Mouse (Mus musculus) MEL (cell line): ENCODE measurements at regions not wholly inside any gene's neighbourhood (a gene's known extent, or its start where the extent isn't known, plus 50 kb on each side); places are given as distances from the start of the nearest gene placed in this dataset.

Source experiments
- DNase-seq: peaks from one replicate; pipeline ENCODE4 v3.0.0; 2011; ENCODE audit warnings: low read depth, low spot score
- H3K27ac ChIP-seq: 2 replicates; pipeline ENCODE4 v1.5.1; 2012; ENCODE audit warnings: low read depth, mild to moderate bottlenecking, control low read depth, low read length, moderate library complexity; ENCODE audit not compliant: control insufficient read depth
- H3K27me3 ChIP-seq, 2 experiments: fragments of 150-350 bp in 1 of 2; sonication (generic) in 1 of 2; 2 replicates each; pipeline ENCODE4 v1.6.1; 2012; ENCODE audit warnings: low read length in 2 of 2, mild to moderate bottlenecking in 2 of 2, improper control_type of control experiment in 1 of 2, moderate library complexity in 1 of 2; ENCODE audit not compliant: insufficient read depth in 2 of 2, control insufficient read depth in 1 of 2
- H3K36me3 ChIP-seq, 2 experiments: 2 replicates each; pipeline ENCODE4 v1.6.1; 2012 to 2014; ENCODE audit warnings: low read length in 2 of 2, improper control_type of control experiment in 1 of 2, inconsistent platforms in 1 of 2, mild to moderate bottlenecking in 1 of 2; ENCODE audit not compliant: insufficient read depth in 2 of 2, control insufficient read depth in 1 of 2
- H3K4me1 ChIP-seq, 2 experiments: fragments of 150-350 bp in 1 of 2; sonication (generic) in 1 of 2; 2 replicates each; pipeline ENCODE4 v1.6.1; 2012; ENCODE audit warnings: low read length in 2 of 2, improper control_type of control experiment in 1 of 2, mild to moderate bottlenecking in 1 of 2; ENCODE audit not compliant: insufficient read depth in 2 of 2, control insufficient read depth in 1 of 2
- H3K4me3 ChIP-seq, 2 experiments: fragments of 150-350 bp in 1 of 2; sonication (generic) in 1 of 2; 2 replicates each; pipeline ENCODE4 v1.5.1; 2012; ENCODE audit warnings: low read depth in 2 of 2, low read length in 2 of 2, mild to moderate bottlenecking in 2 of 2, moderate library complexity in 2 of 2, control low read depth in 1 of 2, improper control_type of control experiment in 1 of 2; ENCODE audit not compliant: control insufficient read depth in 1 of 2, insufficient read depth in 1 of 2
- H3K79me2 ChIP-seq: 2 replicates; pipeline ENCODE4 v1.6.1; 2012; ENCODE audit warnings: mild to moderate bottlenecking, low read length, moderate library complexity; ENCODE audit not compliant: control insufficient read depth, poor library complexity, insufficient read depth
- H3K9ac ChIP-seq: 2 replicates; pipeline ENCODE4 v1.6.1; 2012; ENCODE audit warnings: low read depth, mild to moderate bottlenecking, control low read depth, low read length, moderate library complexity; ENCODE audit not compliant: control insufficient read depth, poor library complexity, severe bottlenecking
- H3K9me3 ChIP-seq: fragments of 150-350 bp; sonication (generic); replicated peaks from 2 replicates; pipeline ENCODE4 v1.6.1; 2012; ENCODE audit warnings: mild to moderate bottlenecking, low read length, improper control_type of control experiment, moderate library complexity; ENCODE audit not compliant: insufficient read depth
- CHD2 ChIP-seq: IDR thresholded peaks from 2 replicates; pipeline ENCODE4 v1.6.1; 2011; ENCODE audit warnings: low read length, improper control_type of control experiment
- CTCF ChIP-seq, 3 experiments: IDR thresholded peaks in 2 of 3; conservative IDR thresholded peaks in 1 of 3; 2 replicates each; pipeline ENCODE4 v1.5.1; 2011 to 2012; ENCODE audit warnings: low read length in 3 of 3, low read depth in 2 of 3, mild to moderate bottlenecking in 2 of 3, improper control_type of control experiment in 1 of 3, inconsistent platforms in 1 of 3, mixed read lengths in 1 of 3, moderate library complexity in 1 of 3; ENCODE audit not compliant: control insufficient read depth in 1 of 3, insufficient read depth in 1 of 3, poor library complexity in 1 of 3, severe bottlenecking in 1 of 3
- ELF1 ChIP-seq: IDR thresholded peaks from 2 replicates; pipeline ENCODE4 v1.6.1; 2014; ENCODE audit warnings: low read depth, mild to moderate bottlenecking, inconsistent platforms, low read length, improper control_type of control experiment, moderate library complexity
- GABPA ChIP-seq: IDR thresholded peaks from 2 replicates; pipeline ENCODE4 v1.6.1; 2012; ENCODE audit warnings: low read depth, mild to moderate bottlenecking, inconsistent platforms, low read length, improper control_type of control experiment, moderate library complexity
- GATA1 ChIP-seq: IDR thresholded peaks from 2 replicates; pipeline ENCODE4 v1.6.1; 2011; ENCODE audit warnings: low read depth, low read length, improper control_type of control experiment
- HCFC1 ChIP-seq: IDR thresholded peaks from 2 replicates; pipeline ENCODE4 v1.6.1; 2012; ENCODE audit warnings: low read depth, mild to moderate bottlenecking, inconsistent platforms, low read length, improper control_type of control experiment, moderate library complexity
- KAT2A ChIP-seq: conservative IDR thresholded peaks from 2 replicates; pipeline ENCODE4 v1.6.1; 2012; ENCODE audit warnings: low read depth, low read length, improper control_type of control experiment, inconsistent platforms
- MAFK ChIP-seq: IDR thresholded peaks from 2 replicates; pipeline ENCODE4 v1.6.1; 2011; ENCODE audit warnings: low read depth, mild to moderate bottlenecking, low read length, improper control_type of control experiment, borderline replicate concordance
- MAX ChIP-seq: IDR thresholded peaks from 2 replicates; pipeline ENCODE4 v1.6.1; 2011; ENCODE audit warnings: low read length, improper control_type of control experiment
- MYB ChIP-seq: IDR thresholded peaks from 2 replicates; pipeline ENCODE4 v1.6.1; 2011; ENCODE audit warnings: mild to moderate bottlenecking, low read depth, low read length, improper control_type of control experiment
- NRF1 ChIP-seq: IDR thresholded peaks from 2 replicates; pipeline ENCODE4 v1.6.1; 2014; ENCODE audit warnings: low read depth, mild to moderate bottlenecking, inconsistent platforms, low read length, improper control_type of control experiment, moderate library complexity; ENCODE audit not compliant: poor library complexity, insufficient read depth, severe bottlenecking
- POLR2A ChIP-seq, 2 experiments: IDR thresholded peaks; 2 replicates each; pipeline ENCODE4 v1.6.1; 2011 to 2012; ENCODE audit warnings: low read length in 2 of 2, mild to moderate bottlenecking in 2 of 2, control low read depth in 1 of 2, improper control_type of control experiment in 1 of 2, low read depth in 1 of 2, moderate library complexity in 1 of 2; ENCODE audit not compliant: control insufficient read depth in 1 of 2, insufficient read depth in 1 of 2, poor library complexity in 1 of 2
- POLR2AphosphoS2 ChIP-seq: IDR thresholded peaks from 2 replicates; pipeline ENCODE4 v1.6.1; 2011; ENCODE audit warnings: low read length, improper control_type of control experiment
- RCOR1 ChIP-seq: IDR thresholded peaks from 2 replicates; pipeline ENCODE4 v1.6.1; 2012; ENCODE audit warnings: low read depth, mild to moderate bottlenecking, inconsistent platforms, low read length, improper control_type of control experiment
- SMC3 ChIP-seq: IDR thresholded peaks from 2 replicates; pipeline ENCODE4 v1.6.1; 2011; ENCODE audit warnings: low read depth, low read length, improper control_type of control experiment
- TAL1 ChIP-seq: IDR thresholded peaks from 2 replicates; pipeline ENCODE4 v1.6.1; 2012; ENCODE audit warnings: mild to moderate bottlenecking, inconsistent platforms, low read length, moderate library complexity, mixed read lengths
- TCF12 ChIP-seq: IDR thresholded peaks from 2 replicates; pipeline ENCODE4 v1.6.1; 2014; ENCODE audit warnings: low read depth, mild to moderate bottlenecking, inconsistent platforms, low read length, improper control_type of control experiment, moderate library complexity
- UBTF ChIP-seq: IDR thresholded peaks from 2 replicates; pipeline ENCODE4 v1.6.1; 2012; ENCODE audit warnings: low read depth, mild to moderate bottlenecking, inconsistent platforms, low read length, improper control_type of control experiment, moderate library complexity, borderline replicate concordance; ENCODE audit not compliant: insufficient read depth
- USF1 ChIP-seq: IDR thresholded peaks from 2 replicates; pipeline ENCODE4 v1.6.1; 2014; ENCODE audit warnings: low read depth, mild to moderate bottlenecking, inconsistent platforms, low read length, improper control_type of control experiment, moderate library complexity
- USF2 ChIP-seq, 2 experiments: IDR thresholded peaks; 2 replicates each; pipeline ENCODE4 v1.6.1; 2011 to 2012; ENCODE audit warnings: improper control_type of control experiment in 2 of 2, low read length in 2 of 2, borderline replicate concordance in 1 of 2, inconsistent platforms in 1 of 2, low read depth in 1 of 2, mild to moderate bottlenecking in 1 of 2; ENCODE audit not compliant: insufficient read depth in 1 of 2
- ZC3H11A ChIP-seq: IDR thresholded peaks from 2 replicates; pipeline ENCODE4 v1.6.1; 2012; ENCODE audit warnings: low read depth, mild to moderate bottlenecking, inconsistent platforms, low read length, improper control_type of control experiment
- ZMIZ1 ChIP-seq: IDR thresholded peaks from 2 replicates; pipeline ENCODE4 v1.6.1; 2012; ENCODE audit warnings: low read depth, mild to moderate bottlenecking, inconsistent platforms, low read length, improper control_type of control experiment, moderate library complexity
- ZNF384 ChIP-seq: IDR thresholded peaks from 2 replicates; pipeline ENCODE4 v1.6.1; 2012; ENCODE audit warnings: low read depth, mild to moderate bottlenecking, inconsistent platforms, low read length, improper control_type of control experiment

GRCm38 (mm10) chr10:24519795-24520512, 75.3 kb upstream of the Ccn2 start:
- TF ChIP-seq TCF12: no peak
- TF ChIP-seq USF2 (IDR thresholded peaks at IDR 0.05; ENCODE audit: borderline replicate concordance in 1 of 2, insufficient read depth in 1 of 2, low read depth in 1 of 2, low read length in 2 of 2): no peak
- TF ChIP-seq POLR2A (IDR thresholded peaks at IDR 0.05; ENCODE audit: control insufficient read depth in 1 of 2, insufficient read depth in 1 of 2, low read depth in 1 of 2, low read length in 2 of 2, poor library complexity in 1 of 2): no peak
- TF ChIP-seq SMC3: no peak
- no peak for TF ChIP-seq HCFC1
- TF ChIP-seq GATA1: no peak
- TF ChIP-seq ZC3H11A: no peak
- TF ChIP-seq USF1: no peak
- TF ChIP-seq POLR2AphosphoS2: no peak
- no peak for TF ChIP-seq CTCF (IDR thresholded peaks at IDR 0.05 in 2 of 3, conservative IDR thresholded peaks at IDR 0.05 in 1 of 3; ENCODE audit: control insufficient read depth in 1 of 3, insufficient read depth in 1 of 3, low read depth in 2 of 3, low read length in 3 of 3, poor library complexity in 1 of 3, severe bottlenecking in 1 of 3)
- no peak for TF ChIP-seq NRF1
- TF ChIP-seq MAX: no peak
- TF ChIP-seq ZNF384: no peak
- no peak for TF ChIP-seq GABPA
- TF ChIP-seq CHD2: no peak
- TF ChIP-seq UBTF: no peak
- no peaks in the 10 kb centered on the region for H3K79me2 ChIP-seq

GRCm38 (mm10) chr10:24520515-24520914, 74.7 kb upstream of the Ccn2 start:
- Histone ChIP-seq H3K79me2 (no peaks in the 10 kb centered on the region), H3K27me3 (no peaks in the 10 kb centered on the region), H3K9me3 (no peaks in the 10 kb centered on the region), H3K36me3 (no peaks in the 10 kb centered on the region)
- TF ChIP-seq ZNF384 (no peak), TCF12 (no peak), USF1 (no peak), ZC3H11A (no peak), ZMIZ1 (no peak), NRF1 (no peak), ELF1 (no peak), TAL1 (no peak), POLR2AphosphoS2 (no peak), MAFK (no peak), CTCF (IDR thresholded peaks at IDR 0.05 in 2 of 3, conservative IDR thresholded peaks at IDR 0.05 in 1 of 3; ENCODE audit: control insufficient read depth in 1 of 3, insufficient read depth in 1 of 3, low read depth in 2 of 3, low read length in 3 of 3, poor library complexity in 1 of 3, severe bottlenecking in 1 of 3) (no peak), RCOR1 (no peak), GATA1 (no peak), MYB (no peak), KAT2A (no peak)
- TF ChIP-seq, all 39 proteins: peak for 0
- Histone ChIP-seq H3K4me3 (no peak overlapping the region), H3K9ac (no peak overlapping the region), H3K27ac (no peak overlapping the region), H3K4me1 (no peaks in the 10 kb centered on the region)
- no peak for DNase-seq

More at GRCm38 (mm10) chr10:24519795-24520512, 75.3 kb upstream of the Ccn2 start:
- Histone ChIP-seq H3K4me1 (no peaks in the 10 kb centered on the region), H3K9me3 (no peaks in the 10 kb centered on the region), H3K27me3 (no peaks in the 10 kb centered on the region), H3K36me3 (no peaks in the 10 kb centered on the region), H3K9ac (no peak overlapping the region), H3K4me3 (no peak overlapping the region), H3K27ac (no peak overlapping the region)
- no peak for DNase-seq
